In the genomic region with DNA sequence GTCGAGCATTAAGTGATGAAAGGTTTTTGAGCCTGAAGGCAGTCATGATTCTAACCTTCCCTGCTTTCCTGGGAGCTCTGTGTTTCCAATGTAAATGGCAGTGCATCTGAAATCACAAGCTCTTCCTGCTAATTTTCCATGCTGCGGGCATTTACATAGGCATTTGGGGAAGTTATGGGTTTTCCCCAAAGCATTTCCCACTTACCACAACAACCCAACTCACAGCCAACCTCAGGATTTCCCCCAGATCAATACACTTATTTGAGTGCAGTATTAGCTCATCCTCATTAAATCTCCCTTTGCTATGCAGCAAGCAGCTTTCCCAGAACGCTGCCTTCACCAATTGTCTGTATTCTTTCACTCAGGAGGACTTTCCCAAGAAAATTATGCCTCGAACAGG, we compare ENCODE assay signal across 52 mouse cellular contexts. TPM values are rescaled to one million over a fixed set of nuclear protein-coding genes. Genes with fewer than 3 reads are reported as not detected.
"Had no signal": no experiment of that assay in that cellular context is flagged by ENCODE, and none has a peak within 500 bp of the region (broad histone marks: within the 10 kb centered on the region; RNA-seq: fewer than 3 reads in every experiment).

No protein-coding gene starts in this region.

- H3K36me3 ChIP-seq: heart, embryonic 10.5 days; heart, embryonic 12.5 days; heart, embryonic 13.5 days; heart, embryonic 15.5 days; hindbrain, embryonic 10.5 days; hindbrain, embryonic 12.5 days; hindbrain, embryonic 13.5 days; hindbrain, embryonic 15.5 days; intestine, embryonic 15.5 days; kidney, embryonic 15.5 days had no signal

- H3K4me3 ChIP-seq: heart, embryonic 10.5 days; heart, embryonic 12.5 days; heart, embryonic 13.5 days; heart, embryonic 15.5 days; hindbrain, embryonic 10.5 days; hindbrain, embryonic 12.5 days; hindbrain, embryonic 13.5 days; hindbrain, embryonic 15.5 days; intestine, embryonic 15.5 days; kidney, embryonic 15.5 days; layer of hippocampus, adult 2 months; left cerebral cortex, adult 2 months had no signal

- H3K4me1 ChIP-seq: heart, embryonic 10.5 days; heart, embryonic 12.5 days; heart, embryonic 13.5 days; heart, embryonic 15.5 days; hindbrain, embryonic 10.5 days; hindbrain, embryonic 12.5 days; hindbrain, embryonic 13.5 days; hindbrain, embryonic 15.5 days; intestine, embryonic 15.5 days; kidney, embryonic 15.5 days had no signal

- H3K9ac ChIP-seq: heart, embryonic 12.5 days; heart, embryonic 13.5 days; heart, embryonic 15.5 days; hindbrain, embryonic 12.5 days; hindbrain, embryonic 13.5 days; hindbrain, embryonic 14.5 days; hindbrain, embryonic 15.5 days; intestine, embryonic 15.5 days; kidney, embryonic 15.5 days had no signal

- DNase-seq: heart, postnatal 10 days; heart, postnatal 14 days; heart, postnatal 36 days; heart, postnatal 4 days; kidney, adult 11 months; kidney, adult 18-20 months; kidney, adult 2 months; kidney, adult 8-10 months; kidney, adult 9 months; kidney, postnatal 10 days; kidney, postnatal 14 days; kidney, postnatal 25 days; kidney, postnatal 36 days; kidney, postnatal 4 days; layer of hippocampus, adult 9-11 months; layer of hippocampus, postnatal 36 days had no signal

- H3K9me3 ChIP-seq: heart, embryonic 10.5 days; heart, embryonic 12.5 days; heart, embryonic 13.5 days; heart, embryonic 15.5 days; hindbrain, embryonic 10.5 days; hindbrain, embryonic 12.5 days; hindbrain, embryonic 13.5 days; hindbrain, embryonic 15.5 days; intestine, embryonic 15.5 days; kidney, embryonic 15.5 days had no signal

- H3K27me3 ChIP-seq: heart, embryonic 15.5 days; hindbrain, embryonic 12.5 days; hindbrain, embryonic 13.5 days; hindbrain, embryonic 15.5 days; intestine, embryonic 15.5 days; kidney, embryonic 15.5 days had no signal

- H3K4me2 ChIP-seq: heart, embryonic 11.5 days; heart, embryonic 12.5 days; heart, embryonic 13.5 days; heart, embryonic 15.5 days; hindbrain, embryonic 12.5 days; hindbrain, embryonic 13.5 days; hindbrain, embryonic 14.5 days; hindbrain, embryonic 15.5 days; intestine, embryonic 15.5 days; kidney, embryonic 15.5 days had no signal

- H3K27ac ChIP-seq: heart, embryonic 10.5 days; heart, embryonic 13.5 days; heart, embryonic 15.5 days; hindbrain, embryonic 10.5 days; hindbrain, embryonic 12.5 days; hindbrain, embryonic 13.5 days; hindbrain, embryonic 14.5 days; hindbrain, embryonic 15.5 days; hindbrain, postnatal 0 days; intestine, embryonic 15.5 days; kidney, embryonic 15.5 days; kidney, postnatal 0 days; layer of hippocampus, adult 2 months; left cerebral cortex, adult 2 months had no signal

RNA-seq across cellular contexts. Expression of gene 4930512M02Rik, which starts 45.3 kb away (rescaled TPM):
- total RNA-seq: heart, postnatal 10 days; heart, postnatal 14 days; heart, postnatal 25 days; heart, postnatal 36 days; heart, postnatal 4 days; hematopoietic stem cell, adult 5-6 weeks; hindbrain, postnatal 0 days; layer of hippocampus, adult 18-20 months; layer of hippocampus, adult 2 months; layer of hippocampus, adult 8-10 months; layer of hippocampus, postnatal 10 days; layer of hippocampus, postnatal 14 days; layer of hippocampus, postnatal 25 days; layer of hippocampus, postnatal 36 days; left cerebral cortex, adult 18-20 months; left cerebral cortex, adult 2 months had no signal
- polyA plus RNA-seq: heart, embryonic 10.5 days; heart, embryonic 11.5 days; heart, embryonic 12.5 days; heart, embryonic 13.5 days; heart, embryonic 14.5 days; heart, embryonic 15.5 days; heart, embryonic 16.5 days; heart, postnatal 0 days; hindbrain, embryonic 10.5 days; hindbrain, embryonic 11.5 days; hindbrain, embryonic 12.5 days; hindbrain, embryonic 13.5 days; hindbrain, embryonic 14.5 days; hindbrain, embryonic 15.5 days; hindbrain, embryonic 16.5 days; hindbrain, postnatal 0 days; inflammation-experienced regulatory T-cells, adult 6 months; intestine, embryonic 14.5 days; intestine, embryonic 15.5 days; intestine, embryonic 16.5 days; intestine, postnatal 0 days; kidney, adult 2 months; kidney, embryonic 14.5 days; kidney, embryonic 15.5 days; kidney, embryonic 16.5 days; kidney, postnatal 0 days; large intestine, adult 2 months had no signal
